Mouse (Mus musculus) embryo, embryonic 11 days (tissue): Measurements from ENCODE around the gene Abhd15.

Experiments used
- DNase-seq: peaks from one replicate; pipeline ENCODE4 v3.0.0-alpha.2; 2015

The Abhd15 gene

DNA sequence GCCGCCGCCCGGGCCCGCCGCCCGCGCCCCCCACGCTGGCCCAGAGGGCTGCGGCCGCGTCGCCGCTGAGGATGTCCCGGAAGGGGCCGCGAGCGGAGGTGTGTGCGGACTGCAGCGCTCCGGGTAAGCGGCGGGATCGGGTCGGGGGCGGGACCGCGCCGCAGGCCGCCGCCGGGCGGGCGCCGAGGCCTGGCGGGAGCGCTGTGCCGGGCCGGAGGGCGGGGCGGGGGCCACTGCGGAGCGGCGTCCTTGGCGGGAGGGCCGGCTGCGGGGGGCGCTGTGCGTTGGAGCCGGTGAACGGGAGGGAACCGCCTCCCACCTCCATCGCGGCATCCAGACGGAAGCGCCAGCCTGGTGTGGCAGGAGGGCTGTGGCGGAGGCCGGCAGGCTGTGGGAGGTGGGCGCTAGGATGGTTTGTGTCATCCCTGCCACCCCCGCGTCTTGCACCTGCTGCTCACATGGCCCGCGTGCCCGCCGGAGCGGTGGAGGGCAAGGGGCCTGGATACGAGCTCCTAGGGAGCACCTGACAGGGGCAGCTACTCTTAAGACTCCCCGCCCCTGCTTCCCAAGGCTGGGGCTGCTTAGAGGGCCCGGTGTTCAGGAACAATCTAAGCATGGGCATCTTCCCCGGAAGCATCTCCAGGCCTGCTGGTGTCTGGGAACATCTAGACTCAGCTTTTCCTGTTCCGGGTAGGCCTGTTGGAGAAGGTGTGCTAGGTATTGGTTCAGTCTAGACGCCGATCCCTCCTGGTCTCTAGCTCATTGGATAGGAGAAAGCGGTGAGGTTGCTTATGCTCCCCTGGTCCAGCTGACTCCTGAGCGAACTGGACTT, 21.2 kb upstream of the Abhd15 start, which contains the start of gene Git1:
Gene Git1 (plus strand): TSS at position 51 of the 832 bp plus-strand sequence.
- DNase-seq = peak; percentile 61

DNA sequence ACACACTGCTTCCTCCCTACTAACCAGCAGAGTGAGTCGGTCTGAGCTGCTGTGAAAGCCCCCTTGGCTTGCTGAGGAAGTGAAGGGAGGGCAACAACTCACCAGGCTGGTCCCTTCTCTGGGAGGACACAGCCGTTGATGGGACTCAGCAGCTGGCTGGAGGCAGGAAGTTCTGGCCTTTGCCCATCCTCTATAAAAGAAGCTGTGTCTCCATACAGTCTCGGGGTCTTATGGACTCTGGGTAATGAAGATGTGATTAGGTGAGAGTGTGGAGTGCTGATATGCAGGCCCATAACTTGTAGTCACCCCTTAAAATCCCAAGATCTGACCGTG, 20.6 kb upstream of the Abhd15 start:
- DNase-seq = no peak

DNA sequence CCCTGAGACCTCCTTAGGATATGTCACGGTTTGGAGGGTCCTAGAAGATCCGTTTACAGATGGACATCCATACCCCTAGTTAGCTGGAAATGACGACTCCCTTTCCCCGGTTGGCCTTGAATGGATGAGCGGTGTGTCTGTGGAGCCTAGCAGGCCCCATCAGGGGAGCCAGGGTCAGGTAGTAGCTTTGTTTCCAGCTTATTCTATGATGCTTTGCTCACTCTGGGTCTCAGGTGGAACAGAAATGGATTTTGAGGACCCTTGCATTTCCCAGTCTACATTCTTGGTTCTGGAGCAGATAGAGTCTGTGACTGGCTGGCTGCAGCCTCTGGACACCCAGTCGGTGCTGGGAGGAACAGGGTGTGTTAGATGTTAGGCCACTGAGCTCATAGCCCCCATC, 20.1 kb upstream of the Abhd15 start:
- DNase-seq = no peak

DNA sequence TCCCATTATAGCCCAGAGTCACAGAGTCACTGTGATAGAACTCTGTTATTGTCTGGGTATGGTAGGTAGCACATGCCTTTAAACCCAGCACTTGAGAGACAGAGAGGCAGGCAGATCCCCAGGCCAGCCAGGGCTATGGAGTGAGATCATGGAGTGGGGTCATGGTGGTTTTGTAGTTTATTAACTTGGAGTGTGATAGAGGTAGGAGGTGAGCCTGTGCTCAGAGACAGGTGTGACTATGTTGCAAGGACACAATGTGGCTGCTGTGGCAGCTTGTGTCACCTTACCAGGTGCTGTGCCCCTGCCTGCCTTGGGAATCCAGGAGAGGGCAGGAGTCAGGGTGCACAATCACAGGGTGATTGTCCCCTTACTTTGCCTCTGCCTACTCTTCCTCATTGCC, 19.4 kb upstream of the Abhd15 start:
- no peak for DNase-seq

DNA sequence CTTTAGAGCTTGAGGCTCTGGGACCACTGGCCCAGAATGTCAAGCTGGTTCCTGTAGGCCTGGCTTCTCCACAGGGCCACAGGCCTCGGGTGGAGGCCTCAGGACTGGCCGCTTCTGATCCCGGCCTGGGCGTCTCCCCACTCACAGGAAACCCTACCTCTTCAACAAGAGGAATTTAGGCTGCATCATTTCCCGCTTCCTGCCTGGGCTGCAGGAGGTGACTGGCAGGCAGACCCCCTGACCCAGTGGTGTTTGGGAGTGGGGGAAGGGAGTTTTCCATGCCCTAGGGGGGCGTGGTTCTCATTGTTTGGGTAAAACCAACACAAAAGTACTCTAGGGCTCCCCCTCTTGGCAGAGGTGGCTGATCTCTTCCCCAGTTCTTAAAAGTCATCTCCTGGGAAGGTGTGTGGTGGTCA, 17.6 kb upstream of the Abhd15 start:
- peak; percentile 93 for DNase-seq

DNA sequence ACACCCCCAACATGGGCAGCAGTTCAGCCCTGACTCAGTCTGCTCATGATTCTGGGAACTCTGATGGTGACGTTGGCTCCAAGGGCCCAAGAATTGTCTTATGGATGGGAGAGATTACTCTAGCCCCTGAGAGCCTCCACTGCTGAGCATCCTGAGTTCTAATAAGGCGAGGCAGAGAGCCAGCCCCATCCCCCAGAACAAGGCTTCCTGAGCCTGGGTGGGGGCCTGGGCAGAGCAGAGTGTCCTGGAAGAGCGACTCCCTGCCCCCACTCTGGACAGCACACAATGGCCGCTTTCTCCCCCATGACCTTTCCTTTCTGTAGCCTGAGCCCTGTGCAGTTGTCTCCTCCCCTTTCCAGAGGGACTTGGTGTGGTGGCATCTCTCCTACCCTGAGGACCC, 17.1 kb upstream of the Abhd15 start:
- DNase-seq = peak; percentile 50

DNA sequence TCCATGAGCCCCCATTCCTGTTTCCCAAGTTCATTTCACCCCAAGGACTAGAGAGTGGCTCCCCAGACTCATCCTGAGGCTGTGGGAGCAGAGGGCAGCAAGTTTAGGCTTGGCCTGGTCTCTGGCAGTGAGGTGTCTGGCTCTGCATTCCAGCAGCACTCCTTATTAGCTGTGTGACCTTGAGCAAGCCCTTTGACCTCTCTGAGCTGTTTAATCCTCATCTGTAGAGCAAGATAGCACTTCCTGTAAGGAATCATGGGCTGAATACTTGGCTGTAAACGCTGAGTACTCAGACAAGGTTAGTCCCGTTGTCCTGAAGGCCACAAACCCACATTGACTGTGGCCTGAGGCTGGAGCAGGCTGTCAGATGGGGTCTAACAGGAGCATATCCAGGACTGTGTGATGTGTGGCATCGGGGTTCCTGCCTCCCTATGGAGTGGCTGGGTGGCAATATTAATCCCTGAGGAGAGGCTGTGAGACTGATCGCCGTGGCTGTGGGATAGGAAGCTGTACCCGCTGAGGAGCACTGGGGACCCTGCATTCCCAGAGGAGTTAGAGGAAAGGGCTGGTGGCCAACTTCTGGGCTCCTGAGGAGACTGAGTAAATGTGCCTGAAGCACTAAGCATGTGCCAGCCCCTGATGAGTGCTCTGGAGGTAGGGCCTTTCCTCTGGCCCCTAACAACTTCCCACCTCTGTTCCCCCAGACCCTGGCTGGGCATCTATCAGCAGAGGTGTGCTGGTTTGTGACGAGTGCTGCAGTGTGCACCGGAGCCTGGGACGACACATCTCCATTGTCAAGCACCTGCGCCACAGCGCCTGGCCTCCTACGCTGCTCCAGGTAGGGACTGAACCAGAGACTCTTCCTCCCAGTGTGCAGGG, 16.4 kb upstream of the Abhd15 start:
- no peak for DNase-seq

DNA sequence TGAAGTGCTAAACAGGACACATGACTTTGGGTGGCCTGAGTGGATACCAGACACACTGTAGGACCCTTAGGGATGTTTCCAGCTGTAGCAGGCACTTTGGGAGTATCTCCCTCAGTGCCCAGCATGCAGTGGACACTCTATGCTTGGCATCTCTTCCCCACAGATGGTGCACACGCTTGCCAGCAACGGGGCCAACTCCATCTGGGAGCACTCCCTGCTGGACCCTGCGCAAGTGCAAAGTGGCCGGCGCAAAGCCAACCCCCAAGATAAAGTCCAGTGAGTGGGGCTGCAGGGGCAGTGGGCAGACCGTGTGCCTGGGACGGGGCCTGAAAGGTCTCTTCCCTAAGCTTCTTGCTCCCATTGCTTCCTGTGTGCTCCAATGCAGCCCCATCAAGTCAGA, 15.6 kb upstream of the Abhd15 start:
- DNase-seq = no peak

DNA sequence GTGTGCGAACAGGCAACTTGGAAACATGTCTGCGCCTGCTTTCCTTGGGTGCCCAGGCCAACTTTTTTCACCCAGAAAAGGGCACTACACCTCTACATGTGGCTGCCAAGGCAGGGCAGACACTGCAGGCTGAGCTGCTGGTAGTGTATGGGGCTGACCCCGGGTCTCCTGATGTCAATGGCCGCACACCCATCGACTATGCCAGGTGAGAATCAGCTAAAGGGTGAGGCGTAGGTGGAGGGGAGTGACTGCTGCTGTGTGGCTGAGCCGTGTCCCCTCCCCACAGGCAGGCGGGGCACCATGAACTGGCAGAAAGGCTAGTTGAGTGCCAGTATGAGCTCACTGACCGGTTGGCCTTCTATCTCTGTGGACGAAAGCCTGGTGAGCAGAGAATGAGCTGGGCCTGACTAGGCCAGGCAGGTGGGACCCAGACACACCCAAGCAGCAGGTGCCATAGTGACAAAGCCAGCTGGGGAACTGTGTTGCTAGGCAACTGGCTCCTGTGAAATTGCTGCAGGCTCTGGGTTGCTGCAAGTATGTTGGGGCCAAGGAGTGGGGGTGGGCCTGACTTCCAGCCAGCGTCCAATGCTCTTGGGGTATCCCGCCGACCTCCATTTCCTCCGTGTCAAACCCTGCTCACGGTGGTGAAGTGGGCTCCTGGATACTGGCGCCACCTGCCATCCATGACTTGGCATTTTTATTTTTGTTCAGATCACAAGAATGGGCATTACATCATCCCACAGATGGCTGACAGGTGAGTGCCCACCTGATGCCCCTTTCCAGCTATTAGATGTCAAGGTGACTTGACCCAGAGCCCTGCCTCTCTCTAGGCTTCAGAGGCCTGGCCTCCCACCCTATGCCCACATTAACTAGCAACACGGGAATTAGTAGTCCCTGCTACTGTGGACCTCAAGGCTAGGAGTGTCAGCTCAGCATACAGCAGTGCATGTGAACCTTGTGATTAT, 14.3 kb upstream of the Abhd15 start:
- peak; percentile 13 for DNase-seq

DNA sequence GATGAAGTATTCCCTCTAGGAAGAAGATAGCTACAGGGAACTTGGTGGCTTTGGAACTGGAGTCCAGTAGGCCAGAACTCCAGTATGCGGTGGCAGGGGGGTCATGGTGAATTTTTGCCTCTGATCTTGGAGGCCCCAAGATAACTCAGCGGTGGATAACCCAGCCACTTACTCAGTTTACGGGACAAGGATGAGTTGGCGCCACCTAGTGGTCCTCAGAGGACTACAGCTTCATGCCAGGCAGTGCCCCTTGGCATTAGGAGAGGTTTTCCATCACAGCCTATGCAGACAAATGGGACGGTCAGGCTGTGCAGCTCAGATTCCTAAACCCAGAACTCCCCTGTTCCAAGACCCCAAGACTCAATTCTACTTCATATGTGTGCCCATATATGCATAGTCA, 13.5 kb upstream of the Abhd15 start:
- DNase-seq = peak; percentile 82

DNA sequence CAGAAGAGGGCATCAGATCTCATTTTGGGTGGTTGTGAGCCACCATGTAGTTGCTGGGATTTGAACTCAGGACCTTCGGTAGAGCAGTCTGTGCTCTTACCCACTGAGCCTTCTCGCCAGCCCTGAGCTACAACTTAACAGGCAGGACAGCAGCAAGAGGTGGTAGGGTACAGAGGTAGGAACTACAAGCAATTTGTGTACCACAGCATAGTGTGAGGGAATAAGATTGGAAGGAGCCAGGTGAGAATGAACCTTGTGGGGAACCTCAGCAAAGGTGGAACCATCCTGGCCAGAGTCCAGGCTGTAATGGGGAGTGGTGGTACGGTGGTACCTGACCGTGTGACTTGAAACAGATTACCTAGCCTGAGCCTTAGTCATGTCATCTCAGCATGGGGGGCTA, 12.9 kb upstream of the Abhd15 start:
- DNase-seq = no peak

DNA sequence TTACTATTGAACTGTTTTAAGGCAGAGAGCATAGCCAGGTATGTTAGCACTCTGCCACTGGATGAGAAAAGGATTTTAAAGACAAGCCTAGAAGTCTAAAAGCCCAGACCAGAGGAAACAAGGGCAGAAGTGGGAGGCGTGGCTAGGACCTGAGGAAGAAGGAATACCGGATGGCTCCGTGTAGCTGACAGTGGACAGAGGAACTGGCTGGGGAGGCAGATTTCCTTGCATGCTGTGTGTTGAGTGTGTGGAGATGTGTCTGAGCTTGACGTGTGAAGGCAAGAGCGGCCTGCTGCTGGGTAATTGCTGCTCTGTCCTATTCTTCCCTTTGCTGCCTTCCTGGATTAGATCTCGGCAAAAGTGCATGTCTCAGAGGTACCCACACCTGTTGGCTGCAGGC, 12.4 kb upstream of the Abhd15 start:
- DNase-seq = no peak

DNA sequence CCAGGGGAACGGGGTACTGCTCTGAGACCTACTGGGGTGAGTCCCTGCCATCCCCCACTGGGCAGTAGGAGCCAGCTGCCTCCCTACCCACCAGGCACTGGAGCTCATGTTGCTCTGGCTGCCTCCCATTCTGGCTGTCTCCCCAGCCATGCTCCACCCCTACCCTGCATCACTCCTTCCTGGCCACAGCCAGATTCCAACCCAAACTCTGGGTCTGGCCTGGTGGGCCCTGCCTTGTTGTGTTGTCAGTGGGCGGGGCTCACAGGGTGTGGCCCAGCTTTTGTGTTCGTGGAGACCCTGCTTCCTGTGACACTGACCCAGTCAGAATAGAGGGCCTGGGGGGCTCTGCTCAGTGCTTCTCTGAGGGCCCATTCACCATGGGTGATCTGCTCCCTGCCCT, 11.4 kb upstream of the Abhd15 start:
- DNase-seq = no peak

DNA sequence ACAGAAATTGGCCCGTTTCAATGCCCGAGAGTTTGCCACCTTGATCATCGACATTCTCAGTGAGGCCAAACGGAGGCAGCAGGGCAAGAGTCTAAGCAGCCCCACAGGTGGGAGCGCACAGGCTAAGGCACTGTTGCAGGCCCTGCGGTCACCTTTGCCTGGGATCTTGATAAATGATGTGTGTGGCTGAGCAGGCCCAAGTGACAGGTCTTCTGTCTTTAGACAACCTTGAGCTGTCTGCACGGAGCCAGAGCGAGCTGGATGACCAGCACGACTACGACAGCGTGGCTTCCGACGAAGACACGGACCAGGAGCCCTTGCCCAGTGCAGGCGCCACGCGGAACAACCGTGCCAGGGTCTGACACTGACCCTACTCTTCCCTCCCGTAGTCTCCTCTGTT, 10.5 kb upstream of the Abhd15 start:
- DNase-seq = no peak

DNA sequence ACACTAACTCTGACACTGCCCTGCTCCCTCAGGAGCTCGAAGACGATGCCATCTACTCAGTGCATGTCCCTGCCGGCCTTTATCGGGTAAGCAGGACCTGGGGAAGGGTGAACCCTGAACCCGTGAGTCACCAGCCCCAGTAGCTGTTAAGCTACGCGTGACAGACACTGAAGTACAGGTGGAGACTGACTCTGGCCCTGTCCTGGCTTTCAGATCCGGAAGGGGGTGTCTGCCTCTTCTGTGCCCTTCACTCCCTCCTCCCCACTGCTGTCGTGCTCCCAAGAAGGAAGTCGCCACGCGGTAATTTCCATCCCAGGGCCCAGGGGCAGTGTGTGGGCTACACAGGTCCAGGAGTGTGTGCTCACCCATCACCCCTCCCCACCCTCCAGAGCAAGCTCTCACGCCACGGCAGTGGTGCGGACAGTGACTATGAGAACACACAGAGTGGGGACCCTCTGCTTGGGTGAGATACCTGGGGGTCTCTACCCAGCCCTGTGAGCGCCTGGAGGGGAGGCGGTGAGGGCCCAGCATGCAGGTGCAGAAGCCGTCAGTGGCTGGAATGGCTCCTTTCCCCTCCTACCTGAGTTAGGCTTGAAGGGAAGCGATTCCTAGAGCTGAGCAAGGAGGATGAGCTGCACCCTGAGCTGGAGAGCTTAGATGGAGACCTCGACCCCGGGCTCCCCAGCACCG, 9.5 kb upstream of the Abhd15 start:
- no peak for DNase-seq

DNA sequence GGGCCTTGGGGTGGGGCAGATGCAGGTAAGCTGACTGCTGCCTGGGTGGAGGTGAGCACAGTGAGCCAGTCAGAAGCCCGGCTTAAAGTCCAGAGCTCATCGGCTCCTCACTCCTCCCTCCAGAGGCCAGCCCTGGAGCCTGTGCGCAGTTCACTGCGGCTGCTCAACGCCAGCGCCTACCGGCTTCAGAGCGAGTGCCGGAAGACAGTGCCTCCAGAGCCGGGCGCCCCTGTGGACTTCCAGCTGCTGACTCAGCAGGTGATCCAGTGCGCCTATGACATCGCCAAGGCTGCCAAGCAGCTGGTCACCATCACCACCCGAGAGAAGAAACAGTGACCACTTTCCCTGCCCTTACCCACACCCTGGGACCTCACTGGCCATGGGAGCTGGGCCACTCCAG, 8.6 kb upstream of the Abhd15 start:
- no peak for DNase-seq

DNA sequence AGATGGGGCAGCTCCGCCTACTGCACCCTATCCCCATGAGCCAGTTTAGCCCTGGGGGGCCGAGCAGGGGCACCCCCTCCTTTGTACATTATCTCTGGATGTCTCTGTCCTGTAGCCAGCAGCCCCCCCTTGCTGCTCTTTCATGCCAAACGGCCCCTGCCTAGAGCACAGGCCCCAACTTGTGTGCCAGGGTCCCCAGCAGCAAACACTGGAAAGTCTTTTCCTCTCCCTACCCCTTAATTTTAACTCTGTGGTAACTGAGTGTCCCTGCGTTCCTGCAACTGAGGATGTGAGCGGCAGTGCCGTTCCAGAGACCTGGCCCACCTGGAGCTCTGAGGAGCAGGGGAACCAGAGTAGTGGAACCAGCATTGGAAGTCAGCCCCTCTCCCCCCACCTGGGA, 8.0 kb upstream of the Abhd15 start:
- no peak for DNase-seq

DNA sequence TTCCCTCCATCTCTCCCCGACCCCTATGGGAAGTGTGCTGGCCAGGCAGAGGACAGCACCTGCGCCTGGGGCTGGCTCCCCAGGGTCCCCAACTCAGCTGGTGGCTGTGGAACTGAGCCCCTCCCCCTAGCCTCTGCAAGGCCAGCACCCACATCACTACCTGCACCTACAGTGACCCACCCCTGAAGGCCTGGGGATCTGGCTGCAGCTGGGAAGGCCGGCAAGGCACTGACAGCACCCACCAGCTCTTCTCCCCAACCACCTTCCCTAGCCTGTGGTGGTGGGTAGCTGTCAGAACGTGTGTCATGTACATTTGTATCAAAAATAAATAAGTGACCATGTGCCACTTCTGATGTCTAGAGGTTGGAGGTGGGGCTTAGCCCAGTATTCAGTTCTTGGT, 7.5 kb upstream of the Abhd15 start:
- no peak for DNase-seq

DNA sequence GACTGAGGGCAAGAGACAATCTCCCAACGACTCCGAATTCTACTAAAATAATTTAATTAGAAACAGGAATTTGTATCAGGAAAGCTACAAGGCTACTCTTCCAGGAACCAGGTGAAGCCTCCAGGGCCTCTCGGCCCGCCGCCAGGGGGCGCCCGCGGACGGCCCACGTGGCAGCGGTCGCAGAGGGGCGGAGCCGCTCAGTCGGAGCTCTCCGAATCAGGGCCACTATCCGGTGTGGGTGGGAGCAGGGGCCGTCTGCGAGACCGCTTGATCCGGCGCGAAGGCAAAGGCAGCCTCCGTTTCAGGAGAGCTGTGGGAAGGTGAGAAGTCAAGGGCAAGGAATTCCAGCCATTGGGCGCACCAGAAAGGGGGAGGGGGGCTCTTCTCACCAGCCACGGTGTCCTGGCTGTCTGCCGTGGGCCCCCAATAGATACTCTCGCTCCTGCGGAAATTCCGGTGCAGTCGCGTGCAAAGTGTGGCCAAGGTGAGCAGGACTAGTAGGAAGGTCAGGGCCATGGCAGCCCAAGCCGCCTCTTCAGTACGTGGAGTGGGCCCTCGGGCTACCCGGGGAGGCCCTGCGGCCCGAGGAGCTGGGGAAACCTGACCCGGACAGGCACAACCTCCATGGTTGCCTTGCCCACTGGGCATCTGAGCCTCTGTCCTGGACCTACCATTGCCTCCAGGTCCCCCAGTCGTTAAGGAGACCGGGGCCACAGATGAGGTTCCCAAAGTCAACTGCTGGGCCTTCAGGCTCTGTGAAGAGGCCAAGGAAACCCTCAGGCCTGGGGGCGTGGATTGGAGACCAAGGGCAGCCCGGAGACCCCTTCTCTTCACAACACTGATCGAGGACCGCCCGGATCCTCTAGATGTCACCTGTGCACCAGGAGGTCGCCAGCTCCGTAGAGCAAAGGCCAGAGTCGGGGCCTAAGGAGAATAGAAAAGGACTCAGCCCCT, 6.6 kb upstream of the Abhd15 start:
- DNase-seq = peak; percentile 91

DNA sequence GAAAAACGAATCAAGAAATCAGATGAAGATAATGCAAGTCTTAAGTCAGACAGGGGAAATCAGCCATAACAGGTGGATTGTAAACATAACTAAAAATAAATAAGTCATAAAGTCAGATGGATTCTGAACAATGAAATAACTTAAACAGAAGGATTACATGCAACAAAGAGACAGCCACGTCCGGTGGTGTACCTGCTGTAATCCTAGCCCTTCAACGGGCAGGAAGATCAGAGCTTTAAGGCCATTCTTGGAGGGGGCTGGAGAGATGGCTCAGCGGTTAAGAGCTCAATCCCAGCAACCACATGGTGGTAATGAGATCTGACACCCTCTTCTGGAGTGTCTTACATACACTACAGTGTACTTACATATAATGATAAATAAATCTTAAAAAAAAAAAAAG, 3.6 kb upstream of the Abhd15 start:
- no peak for DNase-seq
